Mouse (Mus musculus): Measurements from ENCODE around the gene Prkar1b.

The Prkar1b gene

DNA sequence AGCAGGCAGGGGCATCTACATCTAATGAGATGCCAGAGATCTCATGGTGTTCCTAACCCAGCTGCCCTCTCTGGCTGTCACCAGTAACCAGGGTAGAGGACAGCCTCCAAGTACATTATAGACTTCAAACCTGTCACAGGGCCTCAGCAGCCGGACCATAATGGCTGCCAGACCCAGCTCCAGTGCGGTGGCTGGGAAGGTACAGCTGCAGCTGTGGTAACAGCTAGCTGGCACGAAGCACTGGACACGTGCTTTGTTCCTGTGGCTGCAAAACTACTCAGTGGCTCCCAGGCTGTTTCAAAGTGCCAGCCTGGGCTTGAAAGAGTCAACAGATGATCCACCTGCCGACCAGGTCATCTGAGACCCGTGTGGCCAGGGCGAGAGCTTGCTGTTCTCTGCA lies 73.4 kb downstream of the Prkar1b start:
- peaks cover 42% of the 10 kb centered on the region for H3K4me1 ChIP-seq (replicated peaks; ENCODE audit: low read depth, low read length)
- no peaks in the 10 kb centered on the region for H3K36me3 ChIP-seq (ENCODE audit: insufficient read depth, low read length)
- TF ChIP-seq CTCF (conservative IDR thresholded peaks at IDR 0.05; ENCODE audit: low read length) (no peak), POU5F1 (IDR thresholded peaks at IDR 0.05; ENCODE audit: borderline replicate concordance, low read length) (no peak), NANOG (IDR thresholded peaks at IDR 0.05; ENCODE audit: borderline replicate concordance, low read length) (no peak)
- H3K4me3 ChIP-seq (replicated peaks; ENCODE audit: low read length), result no peak overlapping the region
- no peaks in the 10 kb centered on the region for H3K9me3 ChIP-seq (ENCODE audit: low read length)
- H3K27me3 ChIP-seq (ENCODE audit: insufficient read depth, low read length), result peaks cover 18% of the 10 kb centered on the region; the same call in 1 of the 2 replicates

DNA sequence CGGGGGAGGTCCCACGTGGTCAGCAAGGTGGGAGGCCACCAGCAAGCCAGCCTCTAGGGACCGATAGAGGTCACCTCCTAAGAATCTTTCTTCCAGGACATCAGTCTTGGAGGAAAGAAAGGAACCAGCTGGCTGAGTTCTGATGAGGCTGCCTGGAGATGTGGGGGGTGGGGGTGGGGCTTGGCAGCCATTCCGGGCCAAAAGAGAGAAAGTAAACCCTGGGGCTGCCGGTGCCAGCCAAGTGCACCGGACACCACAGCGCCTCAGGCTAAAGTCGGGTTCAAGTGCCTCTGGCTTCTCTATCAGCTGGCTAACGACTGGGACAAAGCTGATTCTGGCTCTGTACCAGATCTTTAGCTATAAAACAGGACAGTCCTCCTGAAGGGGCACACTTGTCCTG lies 74.0 kb downstream of the Prkar1b start:
- Histone ChIP-seq H3K4me3 (replicated peaks; ENCODE audit: low read length) (no peak overlapping the region), H3K9me3 (ENCODE audit: low read length) (no peaks in the 10 kb centered on the region), H3K4me1 (replicated peaks; ENCODE audit: low read depth, low read length) (peaks cover 39% of the 10 kb centered on the region), H3K36me3 (ENCODE audit: insufficient read depth, low read length) (no peaks in the 10 kb centered on the region), H3K27me3 (ENCODE audit: insufficient read depth, low read length) (peaks cover 18% of the 10 kb centered on the region; the same call in 1 of the 2 replicates)
- no peak for TF ChIP-seq CTCF (conservative IDR thresholded peaks at IDR 0.05; ENCODE audit: low read length)
- no peak for TF ChIP-seq NANOG (IDR thresholded peaks at IDR 0.05; ENCODE audit: borderline replicate concordance, low read length)

DNA sequence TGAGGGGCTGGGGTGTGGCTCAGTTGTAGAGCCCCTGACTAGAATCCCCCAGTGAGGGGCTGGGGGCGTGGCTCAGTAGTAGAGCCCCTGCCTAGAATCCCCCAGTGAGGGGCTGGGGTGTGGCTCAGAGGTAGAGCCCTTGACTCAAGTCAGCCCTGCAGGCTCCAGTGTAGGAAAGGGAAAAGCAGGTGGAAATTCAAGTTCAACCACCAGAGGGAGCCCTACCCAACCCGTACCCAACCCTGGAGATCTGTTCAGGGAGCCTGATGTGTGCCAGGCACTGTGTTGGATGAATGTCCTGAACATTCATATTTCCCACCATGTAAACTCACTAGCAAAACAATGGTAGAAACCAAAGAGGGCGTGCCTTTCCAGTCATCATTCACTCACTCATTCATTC lies 74.7 kb downstream of the Prkar1b start:
- no peaks in the 10 kb centered on the region for H3K9me3 ChIP-seq (ENCODE audit: low read length)
- H3K4me3 ChIP-seq (replicated peaks; ENCODE audit: low read length), result no peak overlapping the region
- H3K27me3 ChIP-seq (ENCODE audit: insufficient read depth, low read length), result peaks cover 18% of the 10 kb centered on the region; the same call in 1 of the 2 replicates
- TF ChIP-seq CTCF (conservative IDR thresholded peaks at IDR 0.05; ENCODE audit: low read length), result peak; percentile 48
- TF ChIP-seq POU5F1 (IDR thresholded peaks at IDR 0.05; ENCODE audit: borderline replicate concordance, low read length), result no peak
- no peaks in the 10 kb centered on the region for H3K36me3 ChIP-seq (ENCODE audit: insufficient read depth, low read length)
- peaks cover 32% of the 10 kb centered on the region for H3K4me1 ChIP-seq (replicated peaks; ENCODE audit: low read depth, low read length)

DNA sequence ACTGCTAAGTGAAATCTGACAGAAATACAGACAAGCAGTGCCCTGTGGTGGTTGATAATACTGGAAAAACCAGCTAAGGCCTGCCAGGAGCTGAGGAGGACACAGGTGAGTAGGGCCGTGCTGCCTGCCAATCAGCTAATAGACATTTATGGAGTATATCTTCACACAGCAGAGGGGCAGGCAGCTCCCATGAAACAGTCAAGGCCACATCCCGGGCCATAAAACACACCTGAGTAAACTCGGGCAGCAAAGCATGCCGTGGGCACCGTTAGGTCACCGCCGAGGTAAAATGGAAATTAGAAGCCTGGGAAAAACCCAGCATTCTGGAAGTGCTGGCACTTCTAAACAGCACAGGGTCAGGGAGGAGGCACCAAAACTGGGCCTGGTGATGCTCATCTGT lies 75.8 kb downstream of the Prkar1b start:
- H3K27me3 ChIP-seq (ENCODE audit: insufficient read depth, low read length), result peaks cover 18% of the 10 kb centered on the region; the same call in 1 of the 2 replicates
- H3K4me3 ChIP-seq (replicated peaks; ENCODE audit: low read length), result no peak overlapping the region
- no peaks in the 10 kb centered on the region for H3K36me3 ChIP-seq (ENCODE audit: insufficient read depth, low read length)
- peaks cover 22% of the 10 kb centered on the region for H3K4me1 ChIP-seq (replicated peaks; ENCODE audit: low read depth, low read length)
- no peaks in the 10 kb centered on the region for H3K9me3 ChIP-seq (ENCODE audit: low read length)
- TF ChIP-seq NANOG (IDR thresholded peaks at IDR 0.05; ENCODE audit: borderline replicate concordance, low read length) (no peak), CTCF (conservative IDR thresholded peaks at IDR 0.05; ENCODE audit: low read length) (no peak), POU5F1 (IDR thresholded peaks at IDR 0.05; ENCODE audit: borderline replicate concordance, low read length) (no peak)

DNA sequence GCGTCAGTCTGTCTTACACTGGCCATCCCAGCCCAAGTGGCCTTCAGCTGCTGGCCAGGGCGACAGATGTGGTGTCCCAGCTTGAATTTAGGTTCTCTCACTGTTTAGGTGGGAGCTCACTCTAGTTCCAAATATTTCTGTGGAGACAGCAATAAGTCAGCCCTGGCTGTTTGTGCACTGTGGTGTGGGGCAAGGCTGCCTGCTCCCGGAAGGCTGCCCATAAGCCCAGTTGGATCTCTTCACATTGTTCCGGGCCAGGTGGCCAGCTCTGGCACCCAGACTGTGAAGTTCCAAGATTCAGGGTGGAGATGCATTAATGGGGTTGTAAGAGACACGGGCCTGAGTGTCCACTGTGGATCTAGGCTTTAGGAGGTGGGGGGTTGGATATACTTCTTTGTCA lies 76.9 kb downstream of the Prkar1b start:
- H3K36me3 ChIP-seq (ENCODE audit: insufficient read depth, low read length), result no peaks in the 10 kb centered on the region
- H3K9me3 ChIP-seq (ENCODE audit: low read length), result no peaks in the 10 kb centered on the region
- no peak overlapping the region for H3K4me3 ChIP-seq (replicated peaks; ENCODE audit: low read length)

DNA sequence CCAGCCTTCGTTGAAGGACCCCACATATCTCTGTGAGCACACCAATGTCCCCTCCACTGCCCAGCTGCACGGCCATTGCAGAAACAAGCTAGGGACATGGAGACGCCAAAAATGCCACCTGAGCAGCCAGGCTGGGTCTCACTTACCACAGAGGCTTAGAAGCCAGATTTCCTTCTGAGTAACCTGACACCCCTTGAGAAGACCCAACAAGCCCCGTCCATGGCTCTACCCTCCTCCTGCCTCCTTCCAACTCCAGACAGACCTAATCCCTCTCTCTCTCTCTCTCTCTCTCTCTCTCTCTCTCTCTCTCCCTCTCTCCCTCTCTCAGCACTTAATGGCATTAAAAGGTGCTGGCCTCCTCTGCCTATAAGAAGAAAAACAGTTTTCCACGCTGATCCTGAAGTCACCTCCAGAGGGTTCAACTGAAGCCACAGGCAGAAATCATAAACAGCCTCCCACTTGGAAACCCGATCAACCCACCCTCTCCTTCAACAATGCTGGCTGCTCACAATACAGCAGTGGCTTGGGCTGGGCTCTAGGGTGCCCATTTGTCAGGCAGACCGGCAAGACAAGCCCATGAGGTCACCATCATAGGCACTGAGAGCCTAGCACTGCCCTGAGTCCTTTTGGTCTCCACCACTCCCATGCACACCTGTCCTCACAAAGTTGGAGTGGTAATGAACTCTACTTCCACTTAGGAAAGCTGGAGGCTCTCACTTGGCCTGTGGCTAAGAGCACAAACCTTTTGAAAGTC lies 82.8 kb downstream of the Prkar1b start:
- TF ChIP-seq CTCF (conservative IDR thresholded peaks at IDR 0.05; ENCODE audit: low read length), result no peak
- no peak for TF ChIP-seq POU5F1 (IDR thresholded peaks at IDR 0.05; ENCODE audit: borderline replicate concordance, low read length)
- TF ChIP-seq NANOG (IDR thresholded peaks at IDR 0.05; ENCODE audit: borderline replicate concordance, low read length), result no peak
- peaks cover 8% of the 10 kb centered on the region; the same call in 1 of the 2 replicates for H3K4me1 ChIP-seq (replicated peaks; ENCODE audit: low read depth, low read length)
- no peaks in the 10 kb centered on the region for H3K36me3 ChIP-seq (ENCODE audit: insufficient read depth, low read length)
- no peak overlapping the region for H3K4me3 ChIP-seq (replicated peaks; ENCODE audit: low read length)
- 0 out of 2 replicates have a peak, but pooled peaks cover 3% of the 10 kb centered on the region for H3K9me3 ChIP-seq (ENCODE audit: low read length)
- H3K27me3 ChIP-seq (ENCODE audit: insufficient read depth, low read length), result peaks cover 8% of the 10 kb centered on the region; the same call in 1 of the 2 replicates

More for the DNA sequence above, 76.9 kb downstream of the Prkar1b start:
- peaks cover 11% of the 10 kb centered on the region for H3K4me1 ChIP-seq (replicated peaks; ENCODE audit: low read depth, low read length)
- no peak for TF ChIP-seq NANOG (IDR thresholded peaks at IDR 0.05; ENCODE audit: borderline replicate concordance, low read length)
- no peak for TF ChIP-seq POU5F1 (IDR thresholded peaks at IDR 0.05; ENCODE audit: borderline replicate concordance, low read length)
- no peak for TF ChIP-seq CTCF (conservative IDR thresholded peaks at IDR 0.05; ENCODE audit: low read length)
- peaks cover 23% of the 10 kb centered on the region; the same call in 1 of the 2 replicates for H3K27me3 ChIP-seq (ENCODE audit: insufficient read depth, low read length)

DNA sequence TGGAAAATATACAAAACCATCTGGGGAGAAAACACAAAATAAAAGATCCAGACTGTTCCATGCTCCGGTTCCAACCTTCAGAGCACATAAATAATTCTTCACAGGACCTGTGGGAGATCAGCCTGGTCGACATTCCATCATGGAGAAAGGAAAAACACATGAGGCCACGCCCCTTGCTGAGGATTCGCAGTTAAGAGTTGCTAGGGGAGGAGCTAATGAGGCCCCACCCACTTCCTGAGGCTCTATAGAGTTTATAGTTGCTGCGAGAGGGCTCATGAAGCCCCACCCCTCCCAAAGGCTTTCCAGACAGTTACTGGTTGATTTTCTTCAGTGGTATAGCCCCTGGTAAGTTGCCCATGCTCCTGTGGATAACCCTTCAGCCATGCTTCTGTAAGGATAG lies 85.2 kb downstream of the Prkar1b start:
- Histone ChIP-seq H3K9me3 (ENCODE audit: low read length) (0 out of 2 replicates have a peak, but pooled peaks cover 6% of the 10 kb centered on the region), H3K36me3 (ENCODE audit: insufficient read depth, low read length) (no peaks in the 10 kb centered on the region), H3K4me1 (replicated peaks; ENCODE audit: low read depth, low read length) (peaks cover 26% of the 10 kb centered on the region), H3K4me3 (replicated peaks; ENCODE audit: low read length) (no peak overlapping the region), H3K27me3 (ENCODE audit: insufficient read depth, low read length) (peaks cover 8% of the 10 kb centered on the region)
- no peak for TF ChIP-seq CTCF (conservative IDR thresholded peaks at IDR 0.05; ENCODE audit: low read length)
- TF ChIP-seq POU5F1 (IDR thresholded peaks at IDR 0.05; ENCODE audit: borderline replicate concordance, low read length), result no peak
- no peak for TF ChIP-seq NANOG (IDR thresholded peaks at IDR 0.05; ENCODE audit: borderline replicate concordance, low read length)

DNA sequence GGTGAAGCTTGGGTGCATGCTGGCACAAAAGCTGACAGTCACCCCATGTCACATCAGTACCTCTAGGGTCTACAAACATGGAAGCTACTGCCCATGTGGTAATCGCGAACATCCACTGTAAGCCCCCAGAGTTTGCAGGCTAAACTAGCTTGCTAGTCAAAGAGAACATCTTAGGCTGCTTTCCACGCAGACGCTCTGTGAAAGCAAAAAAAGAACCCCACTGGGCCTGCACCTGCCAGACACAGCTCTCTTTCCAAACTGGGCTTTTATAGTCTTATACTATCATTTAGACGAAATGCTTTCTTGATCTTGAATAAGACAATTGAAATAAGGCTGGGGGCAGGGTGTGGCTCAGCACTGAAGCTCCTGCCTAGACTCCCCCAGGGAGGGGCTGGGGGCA lies 88.1 kb downstream of the Prkar1b start:
- no peaks in the 10 kb centered on the region for H3K36me3 ChIP-seq (ENCODE audit: insufficient read depth, low read length)
- peaks cover 54% of the 10 kb centered on the region for H3K4me1 ChIP-seq (replicated peaks; ENCODE audit: low read depth, low read length)
- H3K27me3 ChIP-seq (ENCODE audit: insufficient read depth, low read length), result peaks cover 28% of the 10 kb centered on the region
- 0 out of 2 replicates have a peak, but pooled peaks cover 6% of the 10 kb centered on the region for H3K9me3 ChIP-seq (ENCODE audit: low read length)
- H3K4me3 ChIP-seq (replicated peaks; ENCODE audit: low read length), result no peak overlapping the region
- TF ChIP-seq POU5F1 (IDR thresholded peaks at IDR 0.05; ENCODE audit: borderline replicate concordance, low read length), result no peak
- no peak for TF ChIP-seq NANOG (IDR thresholded peaks at IDR 0.05; ENCODE audit: borderline replicate concordance, low read length)
- no peak for TF ChIP-seq CTCF (conservative IDR thresholded peaks at IDR 0.05; ENCODE audit: low read length)
